Mouse (Mus musculus) embryonic facial prominence, embryonic 11.5 days (tissue): ENCODE results near the gene Pradc1. TPM values are rescaled to one million over a fixed set of nuclear protein-coding genes. Genes with fewer than 3 reads are reported as not detected.

Source experiments
- ATAC-seq: fragments of 200-750 bp; cut with Nextera tagmentation; replicated peaks from 2 replicates; pipeline ENCODE4 v1.8.0; 2017; ENCODE audit warnings: low read depth; ENCODE audit not compliant: insufficient number of reproducible peaks, low FRiP score, low TSS enrichment
- DNase-seq: peaks from one replicate; pipeline ENCODE4 v3.0.0-alpha.2; 2015; ENCODE audit warnings: low spot score
- H3K27ac ChIP-seq: fragments of 300-500 bp; sonication (generic); replicated peaks from 2 replicates; pipeline ENCODE4 v1.5.1; 2014; ENCODE audit warnings: mild to moderate bottlenecking, low read depth, low read length, control low read depth
- H3K27me3 ChIP-seq: fragments of 300-500 bp; sonication (generic); 2 replicates; pipeline ENCODE4 v1.6.1; 2014; ENCODE audit warnings: mild to moderate bottlenecking, low read length, moderate library complexity, mixed read lengths; ENCODE audit not compliant: control insufficient read depth, insufficient read depth
- H3K36me3 ChIP-seq: fragments of 300-500 bp; sonication (generic); replicated peaks from 2 replicates; pipeline ENCODE4 v1.6.1; 2014; ENCODE audit warnings: low read depth, mild to moderate bottlenecking, low read length, moderate library complexity, mixed read lengths; ENCODE audit not compliant: control insufficient read depth, insufficient read depth
- H3K4me1 ChIP-seq: fragments of 300-500 bp; sonication (generic); 2 replicates; pipeline ENCODE4 v1.6.1; 2014; ENCODE audit warnings: low read length, mixed read lengths; ENCODE audit not compliant: control insufficient read depth, insufficient read depth
- H3K4me2 ChIP-seq: fragments of 300-500 bp; sonication (generic); 2 replicates; pipeline ENCODE4 v1.6.1; 2014; ENCODE audit warnings: low read depth, mild to moderate bottlenecking, control low read depth, low read length, moderate library complexity
- H3K4me3 ChIP-seq: fragments of 300-500 bp; sonication (generic); 2 replicates; pipeline ENCODE4 v1.5.1; 2014; ENCODE audit warnings: low read depth, low read length, control low read depth
- H3K9ac ChIP-seq: fragments of 300-500 bp; sonication (generic); replicated peaks from 2 replicates; pipeline ENCODE4 v1.6.1; 2014; ENCODE audit warnings: mild to moderate bottlenecking, control low read depth, low read length
- H3K9me3 ChIP-seq: fragments of 300-500 bp; sonication (generic); replicated peaks from 2 replicates; pipeline ENCODE4 v1.6.1; 2016; ENCODE audit warnings: mild to moderate bottlenecking, low read length, inconsistent platforms, mixed read lengths; ENCODE audit not compliant: control insufficient read depth
- WGBS: fragments of 180-500 bp; shearing (Covaris S2); extraction: QIAGEN DNeasy Blood & Tissue Kit; methylation state at CpG from one replicate; pipeline ENCODE4 v1.1.7; 2014; 5-methylcytosine and 5-hydroxymethylcytosine counted together
- polyA plus RNA-seq: library from polyadenylated mRNA; unstranded; fragments of >200 nt; fragmentation: Nextera tagmentation; extraction: Ambion mirVana; gene quantifications from 2 replicates; pipeline ENCODE4 v1.2.1, GENCODE M21; 2014

Gene Pradc1
- polyA plus RNA-seq, 1 experiment from 2014 or later = 23.5 TPM

DNA sequence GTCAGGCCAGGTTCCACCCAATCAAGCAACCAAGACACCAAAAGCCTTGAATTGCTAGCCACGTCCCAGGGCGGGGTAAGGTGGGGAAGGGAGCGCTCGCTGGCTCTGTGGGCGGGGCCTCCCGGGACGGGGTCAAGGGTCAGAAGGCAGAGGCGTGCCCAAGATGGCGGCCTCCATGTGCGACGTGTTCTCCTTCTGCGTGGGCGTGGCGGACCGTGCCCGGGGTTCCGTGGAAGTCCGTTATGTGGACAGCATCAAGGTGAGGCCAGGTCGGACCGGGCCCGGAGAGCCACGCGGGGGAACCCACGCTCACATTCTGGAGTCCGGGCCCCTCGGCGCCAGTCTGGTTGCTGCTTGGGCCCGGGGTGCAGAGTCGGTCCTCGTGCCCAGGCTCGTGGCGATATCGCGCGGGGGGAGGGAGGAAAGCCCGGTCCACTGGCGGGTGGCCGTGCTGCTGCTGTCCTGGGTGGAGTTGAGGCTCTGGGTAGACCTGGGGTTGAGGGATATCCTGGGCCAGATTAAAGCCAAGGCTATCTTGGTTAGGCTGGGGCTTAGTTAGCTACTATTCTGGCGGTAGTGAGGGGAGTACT is 19.8 kb downstream of the Pradc1 start, which contains the start of gene Smyd5:
Smyd5 (plus strand) TSS at position 148 of the 590 bp plus-strand sequence.
- H3K27ac ChIP-seq = no peak within 1 kb of the TSS
- no peaks in the 10 kb centered on the region for H3K27me3 ChIP-seq
- DNase-seq (peak; percentile 89), ATAC-seq (peak; percentile 79)
- no peaks in the 10 kb centered on the region for H3K36me3 ChIP-seq
- H3K4me2 ChIP-seq = peak within 1 kb of the TSS; percentile 84
- no peaks in the 10 kb centered on the region for H3K4me1 ChIP-seq
- 0% methylated on average over 39 of the region's 39 CpGs for WGBS
- no peaks in the 10 kb centered on the region for H3K9me3 ChIP-seq
- peak within 1 kb of the TSS; percentile 89 for H3K9ac ChIP-seq
- H3K4me3 ChIP-seq = peak within 1 kb of the TSS; percentile 92

DNA sequence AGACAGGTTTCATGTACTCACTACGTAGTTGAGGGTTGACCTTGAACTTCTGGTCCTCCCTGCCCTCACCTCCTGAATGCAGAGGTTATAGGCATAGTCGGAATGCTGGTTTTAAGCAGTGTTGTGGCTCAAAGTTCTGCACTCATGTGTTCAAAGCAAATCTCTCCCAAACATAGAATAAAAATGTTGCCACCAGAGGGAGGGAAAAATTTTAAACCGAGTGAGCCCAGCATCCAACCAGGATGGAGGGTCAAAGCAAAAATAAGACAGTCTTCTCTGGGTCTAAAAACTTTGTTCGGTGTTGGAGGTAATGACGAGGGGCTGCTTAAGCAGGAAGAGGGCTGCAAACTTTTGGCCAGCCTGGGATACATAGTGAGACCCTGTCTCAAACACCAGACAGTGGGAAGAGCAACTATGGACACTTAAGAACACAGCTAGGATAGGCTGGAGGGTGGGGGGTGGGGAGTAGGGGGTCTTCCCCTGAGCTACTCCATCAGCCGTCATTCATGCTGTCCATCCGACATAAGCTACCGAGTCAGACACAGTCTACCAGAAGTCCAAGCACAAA is 20.4 kb downstream of the Pradc1 start:
- Histone ChIP-seq H3K9me3 (no peaks in the 10 kb centered on the region), H3K4me2 (peak overlapping the region; percentile 84), H3K27me3 (no peaks in the 10 kb centered on the region), H3K4me3 (peak overlapping the region; percentile 92), H3K9ac (peak overlapping the region; percentile 89), H3K36me3 (no peaks in the 10 kb centered on the region), H3K27ac (no peak overlapping the region), H3K4me1 (no peaks in the 10 kb centered on the region)
- 45% methylated on average over 8 of the region's 8 CpGs for WGBS
- ATAC-seq (no peak; the same call in none of the 2 replicates), DNase-seq (no peak)

DNA sequence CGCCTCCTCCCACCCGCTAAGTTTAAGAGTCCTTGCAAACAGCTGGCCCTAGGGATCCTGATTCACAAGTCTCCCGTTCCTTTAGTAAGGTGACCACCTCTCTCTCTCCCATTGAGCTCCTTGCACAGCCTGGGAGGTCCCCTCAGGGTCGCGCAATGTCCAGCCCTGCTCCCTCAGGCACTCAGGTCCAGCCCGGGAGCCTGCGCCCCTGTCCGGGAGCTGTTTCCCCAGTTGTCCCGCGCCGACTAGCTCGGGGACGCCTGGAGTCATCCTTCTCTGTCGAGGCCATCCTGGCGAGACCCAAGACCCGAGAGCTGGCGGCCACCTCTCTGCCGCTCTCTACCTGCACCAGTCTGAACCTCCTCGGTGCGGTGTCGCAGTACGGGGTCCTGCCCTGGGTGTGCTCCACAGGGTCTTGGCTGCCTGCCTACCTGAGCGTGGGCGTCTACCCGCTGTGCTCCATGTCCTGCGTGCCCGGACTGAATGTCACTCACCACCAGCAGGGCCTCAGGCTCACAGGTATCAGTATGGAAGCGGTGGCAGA is 27.9 kb downstream of the Pradc1 start, which contains the start of gene Noto:
Noto (plus strand) TSS at position 51 of the 544 bp plus-strand sequence.
- no peaks in the 10 kb centered on the region for H3K4me1 ChIP-seq
- no peak for DNase-seq
- H3K9ac ChIP-seq = no peak within 1 kb of the TSS
- no peak within 1 kb of the TSS for H3K4me3 ChIP-seq
- no peaks in the 10 kb centered on the region for H3K36me3 ChIP-seq
- H3K9me3 ChIP-seq = no peaks in the 10 kb centered on the region
- H3K27ac ChIP-seq = no peak within 1 kb of the TSS
- peaks cover 5% of the 10 kb centered on the region; the same call in 1 of the 2 replicates for H3K27me3 ChIP-seq
- ATAC-seq = no peak
- 9% methylated on average over 28 of the region's 28 CpGs for WGBS
- H3K4me2 ChIP-seq = no peak within 1 kb of the TSS

DNA sequence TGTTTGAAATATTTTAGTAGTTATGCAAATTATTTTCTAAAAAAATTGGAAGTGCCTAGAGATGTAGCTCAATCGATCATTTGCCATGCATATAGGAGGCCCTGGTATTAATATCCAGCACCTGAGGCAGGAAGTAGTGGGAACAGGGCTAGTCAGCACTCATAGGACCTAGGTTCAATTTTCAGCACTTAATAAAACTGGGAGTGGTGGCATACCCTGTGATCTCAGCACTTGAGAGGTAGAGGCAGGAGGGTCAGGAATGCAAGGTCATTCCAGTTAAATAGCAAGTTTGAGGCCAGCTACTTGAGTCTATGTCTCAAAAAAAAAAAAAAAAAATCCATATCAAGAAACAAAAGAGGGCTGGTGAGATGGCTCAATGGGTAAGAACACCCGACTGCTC is 32.6 kb downstream of the Pradc1 start:
- no peaks in the 10 kb centered on the region for H3K4me1 ChIP-seq
- H3K4me3 ChIP-seq = no peak overlapping the region
- no peak overlapping the region for H3K9ac ChIP-seq
- ATAC-seq (no peak), DNase-seq (no peak)
- H3K27ac ChIP-seq = no peak overlapping the region
- WGBS = 90% methylated on average over 2 of the region's 2 CpGs
- no peaks in the 10 kb centered on the region for H3K36me3 ChIP-seq
- no peaks in the 10 kb centered on the region for H3K9me3 ChIP-seq
- H3K4me2 ChIP-seq = no peak overlapping the region
- H3K27me3 ChIP-seq = peaks cover 4% of the 10 kb centered on the region; the same call in 1 of the 2 replicates

DNA sequence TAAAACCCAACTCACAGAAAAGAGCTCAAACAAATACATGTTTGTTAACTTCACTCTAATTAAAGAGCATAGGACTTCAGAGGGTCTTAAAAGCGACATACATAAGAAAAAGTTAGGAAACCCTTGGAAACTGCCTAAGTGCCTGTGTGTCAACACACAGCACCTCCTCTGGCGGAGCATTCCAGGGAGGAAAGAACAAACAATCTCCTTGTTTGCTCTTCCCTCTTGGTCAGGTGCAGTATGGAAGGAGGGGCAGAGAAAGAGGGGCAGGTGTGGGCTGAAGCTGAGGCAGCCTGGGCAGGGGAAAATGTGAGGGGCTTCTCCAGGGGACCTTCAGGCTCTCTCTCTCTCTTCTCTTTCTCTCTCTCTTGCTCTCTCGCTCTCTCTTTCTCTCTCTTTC is 35.9 kb downstream of the Pradc1 start:
- Histone ChIP-seq H3K27me3 (no peaks in the 10 kb centered on the region), H3K9ac (no peak overlapping the region), H3K4me1 (no peaks in the 10 kb centered on the region), H3K9me3 (no peaks in the 10 kb centered on the region), H3K4me3 (no peak overlapping the region), H3K27ac (no peak overlapping the region), H3K4me2 (no peak overlapping the region), H3K36me3 (no peaks in the 10 kb centered on the region)
- 63% methylated on average over 3 of the region's 3 CpGs for WGBS
- no peak for ATAC-seq
- no peak for DNase-seq

DNA sequence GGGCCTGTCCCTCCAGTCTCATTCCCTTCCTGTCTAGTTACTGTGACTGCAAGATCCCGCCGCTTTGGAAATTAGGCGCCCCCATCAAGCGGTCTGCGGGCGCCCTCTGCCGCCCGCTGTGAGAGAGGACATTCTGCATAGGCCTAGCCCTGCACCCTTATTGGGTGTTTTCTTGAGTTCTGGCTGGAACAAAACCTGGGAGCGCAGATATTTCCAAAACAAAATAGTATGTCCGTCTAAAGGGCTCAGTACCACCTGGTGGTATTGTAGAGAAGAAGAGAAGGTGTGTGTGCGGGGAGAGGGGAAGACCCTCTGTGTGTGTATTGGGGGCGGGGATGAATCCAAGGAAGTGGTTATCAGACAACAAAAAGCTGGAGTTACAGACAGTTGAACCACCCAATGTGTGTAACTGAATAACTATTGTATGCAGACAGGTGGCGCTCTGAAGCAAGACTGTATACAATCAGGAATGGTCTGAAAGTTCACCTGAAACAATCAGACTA is 40.9 kb downstream of the Pradc1 start:
- no peak overlapping the region for H3K4me3 ChIP-seq
- no peaks in the 10 kb centered on the region for H3K9me3 ChIP-seq
- H3K4me2 ChIP-seq = no peak overlapping the region
- H3K36me3 ChIP-seq = no peaks in the 10 kb centered on the region
- ATAC-seq (peak; percentile 68), DNase-seq (peak; percentile 88)
- WGBS = 9% methylated on average over 13 of the region's 13 CpGs
- no peak overlapping the region for H3K9ac ChIP-seq
- H3K27me3 ChIP-seq = peaks cover 29% of the 10 kb centered on the region
- peaks cover 5% of the 10 kb centered on the region; the same call in 1 of the 2 replicates for H3K4me1 ChIP-seq
- H3K27ac ChIP-seq = no peak overlapping the region

DNA sequence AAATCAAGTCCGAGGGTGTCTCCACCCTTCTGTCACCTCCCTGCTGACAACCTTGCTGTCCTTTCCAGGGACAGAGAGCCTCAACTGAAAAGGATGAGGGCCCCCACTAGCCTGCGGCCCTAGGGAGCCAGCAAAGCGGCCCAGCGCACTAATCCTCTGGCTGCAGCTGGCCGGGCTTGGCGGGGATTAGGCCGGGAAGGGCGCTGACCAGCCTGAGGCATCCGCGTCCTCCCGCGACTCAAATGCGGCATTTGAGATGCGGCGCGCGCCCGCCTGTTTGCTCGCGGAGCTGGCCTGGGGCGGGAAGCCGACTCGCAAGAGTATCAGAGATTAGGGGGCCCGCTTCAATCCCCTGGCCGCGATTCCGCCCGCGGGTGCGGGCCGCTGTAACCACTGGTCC is 42.8 kb downstream of the Pradc1 start:
- no peak for ATAC-seq
- WGBS = under 1% methylated on average over 31 of the region's 31 CpGs
- H3K27me3 ChIP-seq = peaks cover 29% of the 10 kb centered on the region

DNA sequence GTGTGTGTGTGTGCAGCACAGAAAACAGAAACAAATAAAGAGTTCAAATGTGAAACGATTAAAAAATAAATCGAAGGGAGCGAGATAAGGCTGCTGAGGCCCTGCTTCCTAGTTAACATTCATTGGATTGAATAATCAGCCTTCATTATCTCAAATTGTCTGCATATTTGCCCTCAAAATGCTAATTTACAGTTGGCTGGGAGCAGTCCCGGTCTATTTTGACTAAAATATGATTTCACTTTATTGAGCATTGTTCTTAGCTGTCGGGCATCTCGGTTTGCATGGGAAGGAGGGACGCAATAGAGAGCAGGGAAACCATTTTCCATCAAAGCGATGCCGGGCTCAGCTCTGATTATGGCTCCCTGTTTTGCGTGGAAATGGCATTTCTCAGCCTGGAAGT is 48.7 kb downstream of the Pradc1 start:
- H3K27me3 ChIP-seq = peaks cover 5% of the 10 kb centered on the region
- no peaks in the 10 kb centered on the region for H3K4me1 ChIP-seq
- no peak for DNase-seq
- no peak overlapping the region for H3K27ac ChIP-seq
- H3K4me3 ChIP-seq = no peak overlapping the region
- H3K9me3 ChIP-seq = no peaks in the 10 kb centered on the region
- no peaks in the 10 kb centered on the region for H3K36me3 ChIP-seq
- WGBS = 83% methylated on average over 10 of the region's 10 CpGs
- no peak overlapping the region for H3K4me2 ChIP-seq
- H3K9ac ChIP-seq = no peak overlapping the region
- ATAC-seq = no peak

More for the DNA sequence above, 42.8 kb downstream of the Pradc1 start:
- no peaks in the 10 kb centered on the region for H3K9me3 ChIP-seq
- no peak overlapping the region for H3K27ac ChIP-seq
- H3K36me3 ChIP-seq = no peaks in the 10 kb centered on the region
- peak; percentile 41 for DNase-seq
- peaks cover 5% of the 10 kb centered on the region; the same call in 1 of the 2 replicates for H3K4me1 ChIP-seq
- H3K4me2 ChIP-seq = peak overlapping the region; percentile 32
- H3K9ac ChIP-seq = peak overlapping the region; percentile 34; the same call in 1 of the 2 replicates
- H3K4me3 ChIP-seq = 0 out of 2 replicates have a peak overlapping the region, but pooled peaks have one; percentile 5
